Mouse (Mus musculus) limb, embryonic 10.5 days (tissue): ENCODE data around the gene Pld3. TPM values are rescaled to one million over a fixed set of nuclear protein-coding genes. Genes with fewer than 3 reads are reported as not detected.
A peak's percentile ranks its signal among the peaks of the same experiment; 100 is the strongest.
"Not testable (repeated sequence)": the region's sequence is repeated elsewhere in the genome, so short reads cannot be mapped to it uniquely, and the experiment has no call there.

ENCODE experiments used
- DNase-seq: peaks from one replicate; pipeline ENCODE4 v3.0.0-alpha.2; 2017; ENCODE audit warnings: low spot score
- H3K27ac ChIP-seq: fragments of 300-500 bp; sonication (generic); 2 replicates; pipeline ENCODE4 v1.5.1; 2016; ENCODE audit warnings: mild to moderate bottlenecking
- H3K27me3 ChIP-seq: fragments of 300-500 bp; sonication (generic); 2 replicates; pipeline ENCODE4 v1.6.1; 2016; ENCODE audit warnings: low read depth, mild to moderate bottlenecking; ENCODE audit not compliant: poor library complexity, severe bottlenecking
- H3K36me3 ChIP-seq: fragments of 300-500 bp; sonication (generic); 2 replicates; pipeline ENCODE4 v1.6.1; 2016; ENCODE audit warnings: mild to moderate bottlenecking, moderate library complexity
- H3K4me1 ChIP-seq: fragments of 300-500 bp; sonication (generic); 2 replicates; pipeline ENCODE4 v1.6.1; 2016
- H3K4me3 ChIP-seq: fragments of 300-500 bp; sonication (generic); 2 replicates; pipeline ENCODE4 v1.5.1; 2016; ENCODE audit warnings: mild to moderate bottlenecking, moderate library complexity
- H3K9me3 ChIP-seq: fragments of 300-500 bp; sonication (generic); replicated peaks from 2 replicates; pipeline ENCODE4 v1.6.1; 2016; ENCODE audit warnings: mild to moderate bottlenecking
- WGBS: fragments of 180-500 bp; shearing (Covaris S2); methylation state at CpG from one replicate; pipeline ENCODE4 v1.1.7; 2016; 5-methylcytosine and 5-hydroxymethylcytosine counted together
- polyA plus RNA-seq: library from polyadenylated mRNA; unstranded; fragments of >200 nt; fragmentation: Nextera tagmentation; extraction: Ambion mirVana; gene quantifications from 2 replicates; pipeline ENCODE4 v1.2.1, GENCODE M21; 2016

The Pld3 gene
- polyA plus RNA-seq, 1 experiment from 2014 or later, result 49.5 TPM

DNA sequence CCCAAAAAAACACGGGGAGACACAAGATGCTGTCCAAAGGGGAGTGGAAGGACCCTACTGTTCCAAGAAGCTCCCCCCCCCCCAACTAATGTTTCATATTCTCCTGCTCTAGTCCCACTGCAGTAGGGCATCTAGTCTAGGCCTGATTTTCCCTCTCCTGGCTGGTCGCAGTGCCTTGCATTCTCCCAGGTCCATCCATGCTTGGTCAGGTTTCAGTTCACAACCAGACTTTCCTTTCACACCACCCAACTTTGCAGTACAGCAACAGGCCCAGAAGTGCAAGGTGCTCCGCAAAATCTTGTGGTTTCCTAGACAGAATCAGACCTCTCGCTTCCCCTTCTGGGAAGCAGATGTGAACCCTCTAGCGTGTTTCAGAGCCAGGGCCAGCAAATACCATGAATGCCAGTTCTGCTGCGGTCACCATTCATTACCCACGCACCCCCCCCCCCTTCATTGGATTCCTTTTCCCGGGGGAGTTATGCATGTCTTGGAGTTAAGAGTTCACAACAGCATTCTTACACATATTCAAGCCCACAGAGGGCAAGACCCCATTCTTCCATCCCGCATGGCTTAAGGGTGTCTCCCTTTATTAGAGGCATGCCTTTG, 46.1 kb downstream of the Pld3 start:
- Histone ChIP-seq H3K27me3 (no peaks in the 10 kb centered on the region), H3K4me3 (peak overlapping the region; percentile 54), H3K27ac (peak overlapping the region; percentile 91), H3K4me1 (peaks cover 15% of the 10 kb centered on the region), H3K9me3 (no peaks in the 10 kb centered on the region), H3K36me3 (no peaks in the 10 kb centered on the region)
- DNase-seq, result peak; percentile 46
- 58% methylated on average over 9 of the region's 9 CpGs for WGBS

DNA sequence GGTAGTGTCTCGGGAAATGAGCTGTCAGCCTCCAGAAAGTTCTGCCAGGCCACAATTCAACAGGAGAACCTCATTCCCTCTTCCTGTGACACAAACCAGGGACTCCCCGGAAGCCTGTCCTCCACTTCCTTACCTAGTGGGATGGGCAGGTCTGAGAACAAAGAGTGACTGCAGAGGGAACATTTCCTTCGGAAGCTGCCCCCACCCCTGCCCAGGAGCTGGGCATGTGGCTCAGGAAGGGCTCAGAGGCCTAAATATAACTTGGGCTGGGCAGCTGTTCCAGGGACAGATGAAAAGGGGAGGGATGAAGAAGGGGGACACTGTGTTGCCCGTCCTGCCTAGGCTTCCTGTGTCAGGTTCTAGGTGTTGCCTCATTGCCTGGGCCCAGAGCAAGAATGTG, 51.4 kb downstream of the Pld3 start:
- no peak overlapping the region for H3K27ac ChIP-seq
- H3K36me3 ChIP-seq, result no peaks in the 10 kb centered on the region
- WGBS, result 72% methylated on average over 4 of the region's 4 CpGs
- no peaks in the 10 kb centered on the region for H3K9me3 ChIP-seq
- H3K27me3 ChIP-seq, result no peaks in the 10 kb centered on the region
- peaks cover 11% of the 10 kb centered on the region for H3K4me1 ChIP-seq
- no peak overlapping the region for H3K4me3 ChIP-seq
- no peak for DNase-seq

- DNase-seq, result no peak
- Histone ChIP-seq H3K27ac (no peak within 1 kb of the TSS; the same call in 1 of the 2 replicates), H3K27me3 (no peaks in the 10 kb centered on the region), H3K4me3 (no peak within 1 kb of the TSS), H3K4me1 (0 out of 2 replicates have a peak, but pooled peaks cover 9% of the 10 kb centered on the region), H3K36me3 (no peaks in the 10 kb centered on the region), H3K9me3 (no peaks in the 10 kb centered on the region)
- 49% methylated on average over 3 of the region's 3 CpGs for WGBS
Observed at GRCm38 (mm10) chr7:27499036-27499435, 54.0 kb downstream of the Pld3 start, which contains the start of gene Prx. Gene Prx (plus strand): TSS chr7:27499324.

- H3K27me3 ChIP-seq, H3K9me3 ChIP-seq, H3K27ac ChIP-seq, DNase-seq, H3K4me3 ChIP-seq, H3K36me3 ChIP-seq: not testable (repeated sequence)
- H3K4me1 ChIP-seq, result peaks cover 30% of the 10 kb centered on the region
- 88% methylated on average over 9 of the region's 9 CpGs for WGBS
Observed at GRCm38 (mm10) chr7:27494659-27495367, 58.2 kb downstream of the Pld3 start.

DNA sequence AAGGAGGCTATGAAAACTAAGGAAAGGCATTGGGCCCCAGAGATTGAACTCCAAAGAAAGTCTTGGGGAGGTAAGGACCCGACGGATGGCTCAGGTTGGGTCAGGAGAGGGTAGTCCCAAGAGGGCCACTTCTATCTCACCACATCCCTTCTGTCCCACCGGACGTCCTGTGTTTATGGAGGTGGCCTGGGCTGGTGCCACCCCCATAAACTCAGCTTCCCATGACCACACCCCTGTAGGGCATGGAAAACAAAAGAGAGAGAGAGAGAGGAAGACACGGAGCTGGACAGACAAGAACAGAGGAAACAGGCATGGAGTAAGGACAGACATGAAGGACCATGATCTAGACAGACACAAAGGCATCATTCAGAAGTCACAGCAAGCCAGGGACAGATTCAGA, 59.6 kb downstream of the Pld3 start:
- H3K27me3 ChIP-seq, result no peaks in the 10 kb centered on the region
- DNase-seq, result no peak
- WGBS, result 90% methylated on average over 5 of the region's 5 CpGs

GRCm38 (mm10) chr7:27493022-27493421, 60.0 kb downstream of the Pld3 start:
- peaks cover 9% of the 10 kb centered on the region for H3K36me3 ChIP-seq
- H3K9me3 ChIP-seq, result no peaks in the 10 kb centered on the region
- DNase-seq, result no peak
- H3K4me1 ChIP-seq, result peaks cover 41% of the 10 kb centered on the region
- H3K27me3 ChIP-seq, result no peaks in the 10 kb centered on the region
- no peak overlapping the region for H3K27ac ChIP-seq
- no peak overlapping the region for H3K4me3 ChIP-seq
- WGBS, result 80% methylated on average over 3 of the region's 3 CpGs

More for the DNA sequence above, 59.6 kb downstream of the Pld3 start:
- Histone ChIP-seq H3K36me3 (peaks cover 9% of the 10 kb centered on the region), H3K9me3 (no peaks in the 10 kb centered on the region), H3K27ac (no peak overlapping the region), H3K4me3 (no peak overlapping the region), H3K4me1 (peaks cover 37% of the 10 kb centered on the region)

GRCm38 (mm10) chr7:27491856-27492255, 61.2 kb downstream of the Pld3 start:
- Histone ChIP-seq H3K27me3 (no peaks in the 10 kb centered on the region), H3K4me1 (peaks cover 44% of the 10 kb centered on the region), H3K27ac (no peak overlapping the region; the same call in 1 of the 2 replicates), H3K36me3 (peaks cover 9% of the 10 kb centered on the region), H3K4me3 (no peak overlapping the region), H3K9me3 (no peaks in the 10 kb centered on the region)
- DNase-seq, result no peak
- 80% methylated on average over 7 of the region's 7 CpGs for WGBS

DNA sequence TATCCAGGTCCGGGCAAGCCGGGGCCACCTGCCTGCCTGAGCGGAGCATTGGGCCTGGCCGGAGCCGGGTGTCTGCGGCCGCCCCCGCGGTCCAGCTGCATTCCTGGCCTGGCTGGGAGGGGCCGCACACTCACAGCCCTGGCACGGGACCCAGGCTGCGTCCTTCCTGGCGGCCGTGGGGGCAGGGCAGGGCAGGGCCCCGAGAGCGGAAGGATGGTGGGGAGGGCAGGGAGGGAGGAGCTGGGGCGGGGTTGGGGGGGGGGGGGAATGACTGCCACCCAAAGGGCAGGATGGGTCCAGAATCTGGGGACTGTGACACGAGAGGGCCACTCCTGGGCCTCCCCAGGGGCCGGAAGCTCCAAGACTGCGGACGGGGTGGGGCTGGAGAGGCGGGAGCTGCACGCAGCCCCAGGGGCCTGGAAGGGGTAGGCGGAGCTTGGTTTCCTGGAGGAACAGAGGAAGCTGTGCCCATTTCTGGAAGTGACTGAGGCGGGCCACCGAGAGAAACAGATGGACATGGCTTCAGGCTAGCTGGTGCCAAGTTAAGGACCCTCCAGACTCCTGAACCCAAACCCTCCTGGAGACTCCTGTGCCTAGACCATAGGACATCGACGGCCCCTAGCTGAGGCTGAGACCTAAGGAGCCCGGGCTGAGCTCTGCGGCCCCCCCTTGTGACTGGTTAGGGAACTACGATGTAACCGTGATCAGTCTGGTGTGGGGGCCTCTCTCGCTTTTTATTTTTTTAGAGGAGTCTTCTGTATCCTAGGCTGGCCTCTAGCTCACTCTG, 62.3 kb downstream of the Pld3 start:
- Histone ChIP-seq H3K27me3 (no peaks in the 10 kb centered on the region), H3K36me3 (peaks cover 9% of the 10 kb centered on the region), H3K4me3 (peak overlapping the region; percentile 55), H3K27ac (peak overlapping the region; percentile 94), H3K4me1 (peaks cover 46% of the 10 kb centered on the region), H3K9me3 (no peaks in the 10 kb centered on the region)
- 1% methylated on average over 33 of the region's 33 CpGs for WGBS
- peak; percentile 81 for DNase-seq

DNA sequence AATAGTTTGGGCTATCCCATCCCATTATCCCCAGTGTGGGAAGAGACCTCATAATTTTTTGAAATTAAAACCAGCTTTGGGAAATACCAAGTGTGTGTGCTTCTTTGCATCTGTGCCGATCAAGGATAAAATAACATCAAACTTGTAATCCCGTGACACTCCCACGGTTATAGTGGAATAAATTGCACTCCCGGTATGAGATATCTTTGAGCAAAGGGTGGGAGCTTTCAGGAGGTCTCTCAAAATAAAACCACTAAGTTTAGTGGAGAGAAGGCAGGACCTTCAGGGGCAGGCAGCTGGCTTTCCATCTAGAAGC, 62.8 kb downstream of the Pld3 start:
- Histone ChIP-seq H3K27ac (peak overlapping the region; percentile 94), H3K4me3 (peak overlapping the region; percentile 55), H3K36me3 (peaks cover 9% of the 10 kb centered on the region), H3K9me3 (no peaks in the 10 kb centered on the region), H3K4me1 (peaks cover 46% of the 10 kb centered on the region), H3K27me3 (no peaks in the 10 kb centered on the region)
- no peak for DNase-seq
- 37% methylated on average over 4 of the region's 4 CpGs for WGBS

DNA sequence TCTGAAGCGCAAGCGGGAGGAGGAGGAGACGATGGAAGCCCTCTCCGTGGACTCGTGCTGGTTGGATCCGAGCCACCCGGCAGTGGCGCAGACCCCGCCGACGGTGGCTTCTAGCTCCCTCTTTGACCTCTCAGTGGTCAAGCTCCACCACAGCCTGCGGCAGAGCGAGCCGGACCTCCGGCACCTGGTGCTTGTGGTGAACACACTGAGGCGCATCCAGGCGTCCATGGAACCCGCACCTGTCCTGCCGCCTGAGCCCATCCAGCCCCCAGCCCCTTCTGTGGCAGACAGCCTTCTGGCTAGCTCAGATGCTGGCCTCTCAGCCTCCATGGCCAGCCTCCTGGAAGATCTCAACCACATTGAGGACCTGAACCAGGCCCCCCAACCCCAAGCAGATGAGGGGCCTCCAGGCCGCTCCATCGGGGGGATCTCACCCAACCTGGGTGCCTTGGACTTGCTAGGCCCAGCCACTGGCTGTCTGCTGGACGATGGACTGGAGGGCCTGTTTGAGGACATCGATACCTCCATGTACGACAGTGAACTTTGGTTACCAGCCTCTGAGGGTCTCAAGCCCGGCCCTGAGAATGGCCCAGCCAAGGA, 63.6 kb downstream of the Pld3 start:
- H3K4me1 ChIP-seq, result peaks cover 46% of the 10 kb centered on the region
- peak overlapping the region; percentile 94 for H3K27ac ChIP-seq
- 92% methylated on average over 25 of the region's 25 CpGs for WGBS

GRCm38 (mm10) chr7:27487740-27488268, 65.2 kb downstream of the Pld3 start:
- Histone ChIP-seq H3K4me3 (peak overlapping the region; percentile 82), H3K4me1 (peaks cover 46% of the 10 kb centered on the region), H3K27me3 (no peaks in the 10 kb centered on the region), H3K9me3 (no peaks in the 10 kb centered on the region), H3K36me3 (peaks cover 9% of the 10 kb centered on the region), H3K27ac (peak overlapping the region; percentile 98)
- no peak for DNase-seq
- WGBS, result 1% methylated on average over 13 of the region's 13 CpGs

More for the DNA sequence above, 63.6 kb downstream of the Pld3 start:
- peak overlapping the region; percentile 55; the same call in 1 of the 2 replicates for H3K4me3 ChIP-seq
- no peak for DNase-seq
- no peaks in the 10 kb centered on the region for H3K9me3 ChIP-seq
- peaks cover 9% of the 10 kb centered on the region for H3K36me3 ChIP-seq
- no peaks in the 10 kb centered on the region for H3K27me3 ChIP-seq

GRCm38 (mm10) chr7:27486770-27487697, 66.0 kb downstream of the Pld3 start, which contains the start of gene Sertad1:
Gene Sertad1 (plus strand): TSS chr7:27486910.
- no peaks in the 10 kb centered on the region for H3K9me3 ChIP-seq
- H3K27ac ChIP-seq, result peak within 1 kb of the TSS; percentile 98
- peak; percentile 99 for DNase-seq
- no peaks in the 10 kb centered on the region for H3K27me3 ChIP-seq
- under 1% methylated on average over 80 of the region's 80 CpGs for WGBS
- peaks cover 9% of the 10 kb centered on the region for H3K36me3 ChIP-seq
- H3K4me1 ChIP-seq, result peaks cover 49% of the 10 kb centered on the region
- peak within 1 kb of the TSS; percentile 82 for H3K4me3 ChIP-seq
